18 mouse cellular contexts compared by ENCODE assay signal in the genomic region with DNA sequence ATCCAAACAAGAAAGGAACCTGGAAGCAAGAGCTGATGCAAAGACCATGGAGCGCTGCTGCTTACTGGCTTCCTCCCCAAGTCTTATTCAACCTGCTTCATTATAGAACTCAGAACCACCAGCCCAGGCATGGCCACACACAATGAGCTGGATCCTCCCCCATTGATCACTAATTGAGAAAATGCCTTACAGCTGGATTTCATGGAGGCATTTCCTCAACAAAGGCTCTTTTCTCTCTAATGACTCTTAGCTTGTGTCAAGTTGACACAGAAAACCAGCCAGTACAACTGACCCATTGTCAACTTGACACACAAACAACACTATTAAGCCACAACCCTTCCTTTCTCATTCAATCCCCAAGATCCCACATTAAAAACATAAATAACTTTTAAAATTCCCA.
"Had no signal": no experiment of that assay in that cellular context is flagged by ENCODE, and none has a peak within 500 bp of the region (broad histone marks: within the 10 kb centered on the region; RNA-seq: fewer than 3 reads in every experiment).

No protein-coding gene starts in this region.

- H3K4me1 ChIP-seq: midbrain, embryonic 10.5 days; midbrain, embryonic 12.5 days; neural tube, embryonic 13.5 days; neural tube, embryonic 15.5 days had no signal

- H3K9me3 ChIP-seq: midbrain, embryonic 12.5 days; neural tube, embryonic 15.5 days had no signal

- ATAC-seq: midbrain, embryonic 16.5 days had no signal

- H3K4me3 ChIP-seq: midbrain, embryonic 10.5 days; midbrain, embryonic 12.5 days; myocyte; neural tube, embryonic 13.5 days; neural tube, embryonic 15.5 days had no signal

- H3K4me2 ChIP-seq: lung, embryonic 14.5 days; midbrain, embryonic 12.5 days; neural tube, embryonic 13.5 days; neural tube, embryonic 15.5 days had no signal

- DNase-seq: lung, adult 18-20 months; lung, embryonic 14.5 days; lung, postnatal 10 days; lung, postnatal 4 days; midbrain, embryonic 14.5 days; right cerebral cortex, adult 18-20 months; right cerebral cortex, postnatal 25 days; right cerebral cortex, postnatal 4 days; spleen, adult 18-20 months; thymus, adult 18-20 months; thymus, postnatal 14 days; thymus, postnatal 36 days had no signal

- H3K27me3 ChIP-seq: midbrain, embryonic 12.5 days; neural tube, embryonic 13.5 days; neural tube, embryonic 15.5 days had no signal

- H3K9ac ChIP-seq: lung, embryonic 14.5 days; midbrain, embryonic 12.5 days; neural tube, embryonic 13.5 days; neural tube, embryonic 15.5 days had no signal

- H3K27ac ChIP-seq: midbrain, embryonic 10.5 days; midbrain, embryonic 12.5 days; neural tube, embryonic 13.5 days; neural tube, embryonic 15.5 days had no signal
